Mouse (Mus musculus) activated CD4-positive, CD25-positive, alpha-beta regulatory T cell (primary cell): ENCODE results near the gene Defa32. TPM values are rescaled to one million over a fixed set of nuclear protein-coding genes. Genes with fewer than 3 reads are reported as not detected.

ENCODE experiments used
- polyA plus RNA-seq, 2 experiments: library from polyadenylated mRNA; unstranded; fragments of 100-300 nt; shearing (Covaris generic); gene quantifications; one replicate each; pipeline ENCODE4 v1.2.1; 2017

Gene Defa32
- not detected for polyA plus RNA-seq

DNA sequence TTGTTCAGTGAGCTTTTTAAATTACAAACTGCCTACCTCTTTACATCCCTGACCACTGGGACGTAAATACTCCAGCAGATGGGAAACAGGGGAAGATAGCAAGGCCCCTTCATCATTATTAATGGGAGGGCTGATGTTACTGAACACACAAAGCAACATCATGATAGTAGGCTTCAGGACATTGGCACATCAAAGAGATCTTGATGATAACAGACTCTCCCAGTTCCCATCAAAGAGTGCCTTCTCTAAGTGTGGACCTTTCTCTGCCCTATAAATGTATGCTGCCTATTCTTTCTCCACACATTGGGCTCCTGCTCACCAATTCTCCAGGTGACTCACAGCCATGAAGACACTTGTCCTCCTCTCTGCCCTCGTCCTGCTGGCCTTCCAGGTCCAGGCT, at the start of gene Defa32:
TSS of gene Defa32 (plus strand) at position 301 of the 400 bp plus-strand sequence.

DNA sequence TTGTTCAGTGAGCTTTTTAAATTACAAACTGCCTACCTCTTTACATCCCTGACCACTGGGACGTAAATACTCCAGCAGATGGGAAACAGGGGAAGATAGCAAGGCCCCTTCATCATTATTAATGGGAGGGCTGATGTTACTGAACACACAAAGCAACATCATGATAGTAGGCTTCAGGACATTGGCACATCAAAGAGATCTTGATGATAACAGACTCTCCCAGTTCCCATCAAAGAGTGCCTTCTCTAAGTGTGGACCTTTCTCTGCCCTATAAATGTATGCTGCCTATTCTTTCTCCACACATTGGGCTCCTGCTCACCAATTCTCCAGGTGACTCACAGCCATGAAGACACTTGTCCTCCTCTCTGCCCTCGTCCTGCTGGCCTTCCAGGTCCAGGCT, 19.9 kb upstream of the Defa32 start, which contains the start of gene Defa20:
TSS of gene Defa20 (plus strand) at position 301 of the 400 bp plus-strand sequence.

DNA sequence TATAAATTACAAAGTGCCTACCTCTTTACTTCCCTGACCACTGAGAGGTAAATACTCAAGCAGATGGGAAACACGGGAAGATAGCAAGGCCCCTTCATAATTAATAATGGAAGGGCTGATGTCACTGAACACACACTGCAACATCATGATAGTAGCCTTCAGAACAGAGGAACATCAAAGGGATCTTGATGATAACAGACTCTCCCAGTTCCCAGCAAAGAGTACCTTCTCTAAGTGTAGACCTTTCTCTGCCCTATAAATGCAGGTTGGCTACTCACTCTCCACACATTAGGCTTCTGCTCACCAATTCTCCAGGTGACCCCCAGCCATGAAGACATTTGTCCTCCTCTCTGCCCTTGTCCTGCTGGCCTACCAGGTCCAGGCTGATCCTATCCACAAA, 36.3 kb downstream of the Defa32 start, which contains the start of gene Defa37:
TSS of gene Defa37 (plus strand) at position 301 of the 400 bp plus-strand sequence.

Other genes with a start within 250 kb of the Defa32 start
- not detected for gene Defa27, start 213.5 kb upstream of the Defa32 start, polyA plus RNA-seq
- not detected for gene Defa29, start 202.0 kb upstream of the Defa32 start, polyA plus RNA-seq
- not detected for gene Defa2, start 150.5 kb upstream of the Defa32 start, polyA plus RNA-seq
- gene Defa33, start 137.2 kb upstream of the Defa32 start, polyA plus RNA-seq: not detected
- not detected for gene Defa36, start 101.6 kb upstream of the Defa32 start, polyA plus RNA-seq
- not detected for gene Gm7849, start 72.5 kb upstream of the Defa32 start, polyA plus RNA-seq
- gene Defa20, start 19.8 kb upstream of the Defa32 start, polyA plus RNA-seq: not detected
- gene Defa37, start 36.4 kb downstream of the Defa32 start, polyA plus RNA-seq: not detected
- not detected for gene Defa28, start 54.0 kb downstream of the Defa32 start, polyA plus RNA-seq
- gene Gm7861, start 65.5 kb downstream of the Defa32 start, polyA plus RNA-seq: not detected
- gene Defa26, start 89.2 kb downstream of the Defa32 start, polyA plus RNA-seq: not detected
- not detected for gene Defa17, start 126.7 kb downstream of the Defa32 start, polyA plus RNA-seq
- not detected for gene Defa34, start 136.8 kb downstream of the Defa32 start, polyA plus RNA-seq
- gene AY761184, start 174.6 kb downstream of the Defa32 start, polyA plus RNA-seq: not detected
- not detected for gene Defa24, start 205.5 kb downstream of the Defa32 start, polyA plus RNA-seq